Mouse (Mus musculus) hindbrain, embryonic 16.5 days (tissue): ENCODE data around the gene Gm7247. TPM values are rescaled to one million over a fixed set of nuclear protein-coding genes. Genes with fewer than 3 reads are reported as not detected.

ENCODE experiments used
- ATAC-seq: fragments of 200-750 bp; cut with Nextera tagmentation; 2 replicates; pipeline ENCODE4 v1.8.0; 2017; ENCODE audit warnings: moderate TSS enrichment, moderate library complexity
- H3K27ac ChIP-seq: fragments of 300-500 bp; sonication (generic); 2 replicates; pipeline ENCODE4 v1.5.1; 2014; ENCODE audit warnings: low read depth, mild to moderate bottlenecking, control low read depth, low read length, moderate library complexity
- H3K27me3 ChIP-seq: fragments of 300-500 bp; sonication (generic); replicated peaks from 2 replicates; pipeline ENCODE4 v1.6.1; 2014; ENCODE audit warnings: low read length; ENCODE audit not compliant: control insufficient read depth, insufficient read depth
- H3K36me3 ChIP-seq: fragments of 300-500 bp; sonication (generic); 2 replicates; pipeline ENCODE4 v1.6.1; 2014; ENCODE audit warnings: mild to moderate bottlenecking, low read length, moderate library complexity, mixed read lengths; ENCODE audit not compliant: control insufficient read depth, insufficient read depth
- H3K4me1 ChIP-seq: fragments of 300-500 bp; sonication (generic); 2 replicates; pipeline ENCODE4 v1.6.1; 2014; ENCODE audit warnings: low read depth, low read length; ENCODE audit not compliant: control insufficient read depth, insufficient read depth
- H3K4me2 ChIP-seq: fragments of 300-500 bp; sonication (generic); 2 replicates; pipeline ENCODE4 v1.6.1; 2014; ENCODE audit warnings: mild to moderate bottlenecking, low read length, control low read depth, moderate library complexity
- H3K4me3 ChIP-seq: fragments of 300-500 bp; sonication (generic); 2 replicates; pipeline ENCODE4 v1.5.1; 2014; ENCODE audit warnings: mild to moderate bottlenecking, low read length, control low read depth, moderate library complexity
- H3K9ac ChIP-seq: fragments of 300-500 bp; sonication (generic); 2 replicates; pipeline ENCODE4 v1.6.1; 2014; ENCODE audit warnings: low read depth, mild to moderate bottlenecking, control low read depth, low read length, moderate library complexity
- H3K9me3 ChIP-seq: fragments of 300-500 bp; sonication (generic); 2 replicates; pipeline ENCODE4 v1.6.1; 2014; ENCODE audit warnings: mild to moderate bottlenecking, low read length, moderate library complexity; ENCODE audit not compliant: control insufficient read depth
- WGBS: fragments of 180-500 bp; shearing (Covaris S2); extraction: QIAGEN DNeasy Blood & Tissue Kit; methylation state at CpG from one replicate; pipeline ENCODE4 v1.1.7; 2014; 5-methylcytosine and 5-hydroxymethylcytosine counted together
- polyA plus RNA-seq: library from polyadenylated mRNA; unstranded; fragments of >200 nt; fragmentation: Nextera tagmentation; extraction: Ambion mirVana; gene quantifications from 2 replicates; pipeline ENCODE4 v1.2.1, GENCODE M21; 2015

Gene Gm7247
- not detected in 2 replicates for polyA plus RNA-seq

- Histone ChIP-seq H3K4me3 (no peak within 1 kb of the TSS), H3K4me2 (no peak within 1 kb of the TSS), H3K36me3 (no peaks in the 10 kb centered on the region), H3K4me1 (no peaks in the 10 kb centered on the region), H3K9ac (no peak within 1 kb of the TSS), H3K27ac (no peak within 1 kb of the TSS), H3K27me3 (no peaks in the 10 kb centered on the region), H3K9me3 (no peaks in the 10 kb centered on the region)
- 91% methylated on average over 1 of the region's 1 CpGs for WGBS
- ATAC-seq, result no peak
Observed at GRCm38 (mm10) chr14:51361456-51361855, at the start of gene Gm7247. Gene Gm7247, plus strand, starts transcription at chr14:51361756.

- H3K9ac ChIP-seq, result no peak overlapping the region
- H3K36me3 ChIP-seq, result no peaks in the 10 kb centered on the region
- no peak for ATAC-seq
- no peak overlapping the region for H3K27ac ChIP-seq
- H3K4me3 ChIP-seq, result no peak overlapping the region
- H3K4me2 ChIP-seq, result no peak overlapping the region
- no peaks in the 10 kb centered on the region for H3K27me3 ChIP-seq
- no peaks in the 10 kb centered on the region for H3K9me3 ChIP-seq
- no peaks in the 10 kb centered on the region for H3K4me1 ChIP-seq
- 57% methylated on average over 1 of the region's 1 CpGs for WGBS
Observed at GRCm38 (mm10) chr14:51324001-51324400, 37.6 kb upstream of the Gm7247 start.

GRCm38 (mm10) chr14:51346027-51346426 lies 15.5 kb upstream of the Gm7247 start:
- H3K27ac ChIP-seq, result no peak overlapping the region
- H3K4me3 ChIP-seq, result no peak overlapping the region
- no peaks in the 10 kb centered on the region for H3K27me3 ChIP-seq
- no peaks in the 10 kb centered on the region for H3K4me1 ChIP-seq
- no peak overlapping the region for H3K4me2 ChIP-seq
- H3K9me3 ChIP-seq, result no peaks in the 10 kb centered on the region
- no peak overlapping the region for H3K9ac ChIP-seq
- ATAC-seq, result no peak
- H3K36me3 ChIP-seq, result no peaks in the 10 kb centered on the region

- no peaks in the 10 kb centered on the region for H3K36me3 ChIP-seq
- H3K4me1 ChIP-seq, result no peaks in the 10 kb centered on the region
- peak; percentile 96 for ATAC-seq
- no peaks in the 10 kb centered on the region for H3K9me3 ChIP-seq
- 5% methylated on average over 41 of the region's 75 CpGs for WGBS
- H3K4me2 ChIP-seq, result peak overlapping the region; percentile 91
- H3K27me3 ChIP-seq, result no peaks in the 10 kb centered on the region
- H3K9ac ChIP-seq, result peak overlapping the region; percentile 78
- H3K27ac ChIP-seq, result peak overlapping the region; percentile 34; the same call in 1 of the 2 replicates
- peak overlapping the region; percentile 59 for H3K4me3 ChIP-seq
Observed at GRCm38 (mm10) chr14:51358111-51358982, 3.2 kb upstream of the Gm7247 start.

GRCm38 (mm10) chr14:51382805-51383204 lies 21.2 kb downstream of the Gm7247 start:
- Histone ChIP-seq H3K27me3 (no peaks in the 10 kb centered on the region), H3K4me1 (no peaks in the 10 kb centered on the region), H3K27ac (no peak overlapping the region), H3K4me3 (no peak overlapping the region), H3K9me3 (peaks cover 9% of the 10 kb centered on the region), H3K4me2 (no peak overlapping the region), H3K36me3 (no peaks in the 10 kb centered on the region), H3K9ac (no peak overlapping the region)
- no peak for ATAC-seq
- 98% methylated on average over 20 of the region's 20 CpGs for WGBS

- Histone ChIP-seq H3K4me2 (no peak overlapping the region), H3K4me1 (no peaks in the 10 kb centered on the region), H3K36me3 (no peaks in the 10 kb centered on the region), H3K9ac (no peak overlapping the region), H3K4me3 (no peak overlapping the region), H3K27ac (no peak overlapping the region), H3K9me3 (peaks cover 9% of the 10 kb centered on the region), H3K27me3 (no peaks in the 10 kb centered on the region)
- ATAC-seq, result 0 out of 2 replicates have a peak, but pooled peaks have one; percentile 30
- WGBS, result 98% methylated on average over 10 of the region's 10 CpGs
Observed at GRCm38 (mm10) chr14:51384351-51384750, 22.8 kb downstream of the Gm7247 start.

- peak; percentile 64 for ATAC-seq
- Histone ChIP-seq H3K4me3 (no peak overlapping the region), H3K4me2 (no peak overlapping the region), H3K27ac (no peak overlapping the region), H3K27me3 (no peaks in the 10 kb centered on the region), H3K9ac (no peak overlapping the region), H3K4me1 (no peaks in the 10 kb centered on the region), H3K36me3 (no peaks in the 10 kb centered on the region), H3K9me3 (peaks cover 9% of the 10 kb centered on the region)
- 51% methylated on average over 4 of the region's 4 CpGs for WGBS
Observed at GRCm38 (mm10) chr14:51385741-51386140, 24.2 kb downstream of the Gm7247 start.

- no peaks in the 10 kb centered on the region for H3K27me3 ChIP-seq
- H3K4me3 ChIP-seq, result no peak overlapping the region
- WGBS, result 98% methylated on average over 8 of the region's 8 CpGs
- no peak for ATAC-seq
- no peak overlapping the region for H3K27ac ChIP-seq
- H3K36me3 ChIP-seq, result no peaks in the 10 kb centered on the region
- no peaks in the 10 kb centered on the region for H3K4me1 ChIP-seq
- H3K4me2 ChIP-seq, result no peak overlapping the region
- no peak overlapping the region for H3K9ac ChIP-seq
- H3K9me3 ChIP-seq, result peaks cover 6% of the 10 kb centered on the region
Observed at GRCm38 (mm10) chr14:51387768-51388167, 26.2 kb downstream of the Gm7247 start.

- no peak overlapping the region for H3K27ac ChIP-seq
- H3K9ac ChIP-seq, result no peak overlapping the region
- no peaks in the 10 kb centered on the region for H3K27me3 ChIP-seq
- H3K4me1 ChIP-seq, result no peaks in the 10 kb centered on the region
- H3K36me3 ChIP-seq, result no peaks in the 10 kb centered on the region
- no peak for ATAC-seq
- H3K9me3 ChIP-seq, result peaks cover 5% of the 10 kb centered on the region
- no peak overlapping the region for H3K4me3 ChIP-seq
- H3K4me2 ChIP-seq, result no peak overlapping the region
- WGBS, result 96% methylated on average over 9 of the region's 9 CpGs
Observed at GRCm38 (mm10) chr14:51388222-51388621, 26.7 kb downstream of the Gm7247 start.
